Mouse (Mus musculus) CH12F3 (cell line): Measurements from ENCODE around the gene Nkx3-2.

Experiments
- in situ Hi-C: fragments of 300-500 bp; cut with MboI; formaldehyde crosslinking; loops from 2 replicates; pipeline ENCODE4 v1.14.3; 2020; ENCODE audit warnings: low sequenced_read_pairs

Gene Nkx3-2

DNA sequence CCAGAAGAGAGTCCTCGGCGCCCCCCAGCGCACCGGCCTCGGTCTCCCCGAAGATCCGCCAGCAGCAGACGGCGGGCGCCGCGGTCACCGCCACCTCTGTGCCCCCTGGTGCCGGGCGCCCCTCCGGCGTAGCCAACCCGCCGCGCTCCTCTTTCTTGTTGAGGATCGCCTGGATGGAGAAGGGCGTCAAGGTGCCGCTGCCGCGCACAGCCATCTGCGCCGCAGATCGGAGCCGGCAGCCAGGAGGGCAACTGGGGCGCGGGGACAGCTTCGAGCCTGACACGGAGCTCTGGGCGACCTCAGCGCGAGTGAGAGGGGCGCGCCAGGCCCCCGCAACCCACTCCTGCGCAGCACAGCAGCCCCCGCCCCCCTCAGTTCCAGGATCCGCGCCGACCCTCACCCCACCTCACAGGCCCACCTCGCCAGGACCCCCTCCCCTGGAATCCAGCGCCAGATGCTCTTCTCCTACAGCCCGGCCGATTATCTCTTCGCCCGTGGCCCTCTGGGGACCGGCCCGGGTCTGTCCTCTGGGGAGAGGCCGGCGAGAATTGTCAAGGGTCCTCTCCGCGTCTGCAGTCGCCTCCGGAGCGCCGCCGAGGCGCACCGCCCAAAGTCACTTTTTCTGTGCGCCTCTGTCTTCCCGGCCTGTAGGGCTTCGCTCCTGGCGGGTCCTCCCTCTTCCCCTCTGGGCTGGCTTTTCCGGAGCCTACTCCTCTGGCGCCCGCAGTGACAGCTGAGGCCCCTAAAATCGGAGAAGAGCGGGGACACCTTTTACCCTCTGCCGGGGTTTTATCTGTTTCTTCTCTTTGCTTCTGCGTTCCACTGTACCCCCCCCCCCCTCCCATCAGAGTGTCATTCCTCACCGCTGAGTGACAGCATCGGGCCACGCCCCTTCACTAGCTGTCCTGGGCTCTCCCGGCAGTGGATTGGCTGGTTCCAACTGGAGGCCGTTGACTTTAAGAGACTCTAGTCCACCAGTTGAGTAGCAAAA lies at the start of gene Nkx3-2:
TSS of gene Nkx3-2 (minus strand) at position 771 of the 991 bp plus-strand sequence.
- in situ Hi-C loops = no loop called here

DNA sequence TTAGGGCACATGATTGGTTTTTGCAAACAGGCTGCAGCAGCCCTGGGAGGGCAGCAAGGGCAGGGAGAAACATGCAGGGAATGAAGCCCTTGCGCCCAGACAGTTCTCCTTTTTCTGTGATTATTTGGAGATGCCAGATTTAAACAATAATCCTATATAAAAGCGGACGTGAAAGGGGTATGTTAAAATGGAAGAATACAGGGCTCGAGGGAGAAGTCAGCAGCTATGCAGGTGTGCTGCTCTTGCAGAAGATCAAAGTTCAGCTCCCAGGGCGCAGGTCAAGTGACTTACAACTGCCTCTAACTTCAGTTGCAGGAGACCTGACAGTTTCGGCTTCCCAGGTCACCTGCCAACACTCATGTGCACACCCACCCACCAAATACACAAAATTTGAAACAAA lies 48.2 kb upstream of the Nkx3-2 start:
- in situ Hi-C loops = no loop called here

DNA sequence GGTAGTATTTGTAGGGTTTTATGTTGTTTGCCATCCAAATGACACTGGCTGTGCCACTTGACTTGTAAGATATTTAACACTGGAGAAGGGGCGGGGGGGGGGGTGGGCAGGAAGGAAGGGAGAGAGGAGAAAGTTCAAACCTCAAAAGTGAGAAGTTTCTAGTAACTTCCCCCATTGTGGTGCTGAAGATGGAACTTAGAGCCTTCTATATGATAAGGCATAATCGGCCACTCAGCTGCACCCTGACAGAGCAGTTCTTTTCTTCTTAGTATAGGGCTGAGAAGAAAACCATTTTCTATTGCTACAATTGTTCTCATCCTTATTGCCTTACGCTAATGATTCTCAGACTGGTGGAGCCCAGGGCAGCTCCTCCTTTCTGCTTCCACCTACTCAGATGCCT lies 47.0 kb upstream of the Nkx3-2 start:
- in situ Hi-C loops = no loop called here

DNA sequence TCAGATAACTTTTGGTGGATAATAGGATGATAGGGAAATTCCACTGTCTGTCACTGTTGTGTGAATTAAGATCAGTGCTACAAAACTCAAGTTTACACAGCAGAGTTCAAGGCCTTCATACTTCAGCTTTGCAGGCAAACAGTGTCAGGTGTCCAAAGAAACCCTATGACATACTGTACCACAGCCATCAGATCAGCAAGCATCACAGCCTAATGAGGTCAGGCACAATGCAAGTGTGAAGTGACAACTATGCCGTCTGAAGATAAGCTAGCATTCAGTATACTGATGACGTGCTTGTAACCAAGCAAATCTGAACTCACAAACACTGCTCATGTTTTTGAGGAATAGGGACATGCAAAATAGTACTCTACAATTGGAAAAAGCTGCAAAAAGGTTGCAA lies 43.1 kb upstream of the Nkx3-2 start:
- in situ Hi-C loops = no loop called here

DNA sequence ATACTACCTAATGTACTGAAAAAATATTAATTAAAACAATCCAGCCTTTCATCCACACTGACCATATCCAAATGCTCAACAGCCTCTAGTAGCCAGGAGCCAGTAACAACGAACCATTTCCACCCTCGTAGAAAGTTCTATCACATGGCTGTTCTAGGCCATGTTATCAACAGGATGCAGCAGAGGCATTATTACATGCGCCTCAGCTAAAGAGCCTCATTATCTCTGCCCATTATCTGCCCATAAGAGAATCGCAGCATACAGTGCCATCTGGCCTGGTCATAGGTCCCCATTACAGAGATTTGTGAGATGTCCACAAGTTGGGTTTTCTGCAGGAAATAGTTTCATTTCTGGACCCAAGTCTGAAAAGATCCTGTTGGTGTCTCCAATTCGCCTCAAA lies 41.9 kb upstream of the Nkx3-2 start:
- in situ Hi-C loops = no loop called here

DNA sequence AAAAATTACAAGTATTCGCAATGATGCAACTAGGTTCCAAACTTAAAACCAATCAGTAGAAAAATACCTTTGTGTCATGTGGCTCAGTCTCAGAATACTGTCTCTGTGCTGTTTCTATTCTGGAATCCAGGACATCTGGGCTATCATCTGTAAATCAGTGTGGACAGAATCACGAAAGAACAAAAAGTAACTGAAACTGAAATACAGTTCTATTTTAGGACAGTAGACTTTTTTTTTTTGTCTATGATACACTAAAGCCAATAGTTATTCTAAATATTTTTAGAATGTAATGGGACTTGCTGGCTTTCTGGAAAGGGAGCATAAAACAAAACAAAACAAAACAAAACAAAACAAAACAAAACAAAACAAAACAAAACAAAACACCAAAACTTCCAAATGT lies 40.8 kb upstream of the Nkx3-2 start:
- in situ Hi-C loops = no loop called here

DNA sequence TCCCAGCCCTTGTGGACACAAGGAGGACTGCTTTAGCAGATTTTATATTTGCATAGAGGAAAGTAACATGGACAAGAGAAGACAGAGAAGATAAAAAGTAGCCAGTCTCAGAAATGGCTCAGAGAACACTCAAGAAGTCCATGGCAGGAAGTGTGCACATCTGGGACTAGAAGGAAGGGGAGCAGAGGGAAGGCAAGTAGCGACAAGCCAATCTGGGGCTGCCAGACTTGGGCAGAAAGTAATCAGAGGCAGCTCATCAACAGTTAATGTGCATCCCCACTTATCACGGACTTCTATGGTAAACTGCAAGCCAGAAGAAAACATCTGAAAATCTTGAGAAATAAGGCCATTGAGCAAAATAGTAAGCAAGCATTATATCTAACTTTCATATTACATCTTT lies 40.3 kb upstream of the Nkx3-2 start:
- in situ Hi-C loops = no loop called here

DNA sequence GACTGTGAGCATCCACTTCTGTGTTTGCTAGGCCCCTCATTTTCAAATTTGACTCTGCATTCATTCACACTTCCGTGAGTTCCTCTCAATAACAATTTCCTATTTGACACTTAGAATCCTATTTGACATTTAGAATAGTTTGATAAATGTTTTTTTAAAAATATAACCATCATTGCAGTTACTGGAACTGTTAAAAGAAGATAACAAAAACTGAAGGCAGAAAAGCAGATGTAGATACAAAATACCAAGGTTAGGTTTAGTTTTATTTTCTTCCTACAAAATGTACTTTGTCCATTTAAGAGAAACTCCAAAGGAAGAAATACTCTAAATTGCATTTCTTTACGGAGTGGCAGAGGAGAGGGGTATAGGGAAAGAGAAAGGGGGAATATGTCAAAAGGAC lies 37.3 kb upstream of the Nkx3-2 start:
- in situ Hi-C loops = no loop called here

DNA sequence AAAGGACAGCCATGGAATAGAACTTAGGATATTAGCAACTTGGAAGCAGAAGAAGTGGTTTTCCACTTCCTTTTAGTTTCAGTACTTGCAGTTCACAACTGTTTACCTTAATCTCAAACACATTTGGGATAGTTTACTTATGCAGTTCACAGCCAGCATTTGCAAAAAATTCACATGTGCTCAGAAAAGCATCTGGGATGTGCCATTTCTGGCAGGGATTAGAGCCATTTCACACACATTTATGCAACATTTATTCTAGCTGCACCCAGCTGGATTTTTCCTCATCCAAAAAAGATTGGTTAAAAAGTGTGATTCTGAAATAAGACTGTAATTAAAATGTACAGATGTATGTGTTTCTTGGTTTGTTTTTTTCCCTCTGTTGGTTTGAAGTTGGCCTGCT lies 30.1 kb upstream of the Nkx3-2 start:
- in situ Hi-C loops = no loop called here

DNA sequence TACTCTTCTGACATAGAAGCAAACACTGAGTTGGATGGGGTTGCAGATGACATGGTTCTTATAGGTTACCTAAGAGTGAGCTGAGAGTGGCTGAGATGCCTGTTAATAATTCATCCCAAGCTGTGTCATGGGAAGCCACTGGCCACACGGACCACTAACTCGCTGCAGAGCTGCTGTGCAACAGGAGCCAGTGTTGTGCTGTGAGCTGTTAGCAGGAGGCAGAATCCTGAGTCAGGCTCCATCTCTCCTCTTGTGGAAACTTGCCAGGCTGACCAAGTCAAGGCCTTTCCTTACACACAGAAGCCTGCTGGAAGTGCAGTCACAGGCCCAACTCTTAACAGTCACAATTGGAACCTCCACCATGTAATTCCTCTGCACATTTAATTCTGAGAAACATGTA lies 26.2 kb upstream of the Nkx3-2 start:
- in situ Hi-C loops = no loop called here

DNA sequence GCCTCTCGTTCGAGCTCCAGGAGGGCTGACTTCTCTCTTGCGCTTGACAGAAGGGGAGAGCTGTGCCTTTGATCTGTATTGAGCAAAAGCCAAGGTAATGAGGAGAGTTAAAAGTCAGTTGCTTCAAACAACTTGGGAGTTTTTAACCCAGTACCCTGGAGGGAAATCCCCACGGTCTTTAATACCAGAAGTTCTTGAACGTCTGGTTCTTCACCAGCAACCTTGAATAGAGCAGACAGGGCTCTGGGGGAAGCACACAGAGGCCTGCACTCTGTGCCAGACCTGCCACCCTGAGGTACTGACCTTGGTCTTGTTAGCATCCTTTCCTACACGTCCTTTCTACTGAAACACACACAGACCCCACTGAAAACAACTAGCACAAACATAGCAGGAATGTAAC lies 24.6 kb upstream of the Nkx3-2 start:
- in situ Hi-C loops = no loop called here

DNA sequence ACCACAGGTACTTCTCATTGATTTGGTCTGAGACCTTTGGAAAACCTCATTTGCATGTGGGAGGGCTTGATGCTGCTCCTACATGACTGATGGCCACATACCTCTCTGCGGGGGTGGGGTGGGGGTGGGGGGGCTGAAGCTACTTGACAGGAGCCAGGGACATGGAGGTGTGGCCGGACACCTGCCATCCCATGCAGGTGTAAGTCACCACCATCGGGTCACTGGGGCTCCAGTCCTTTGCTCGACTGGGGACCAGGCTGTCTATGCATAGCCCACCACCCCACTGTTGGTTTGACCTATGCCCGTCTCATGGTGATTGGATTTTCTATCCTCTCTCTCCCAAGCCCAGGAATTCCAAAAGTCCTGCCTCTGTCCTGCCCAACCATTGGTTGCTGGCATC lies 17.6 kb upstream of the Nkx3-2 start:
- in situ Hi-C loops = no loop called here

DNA sequence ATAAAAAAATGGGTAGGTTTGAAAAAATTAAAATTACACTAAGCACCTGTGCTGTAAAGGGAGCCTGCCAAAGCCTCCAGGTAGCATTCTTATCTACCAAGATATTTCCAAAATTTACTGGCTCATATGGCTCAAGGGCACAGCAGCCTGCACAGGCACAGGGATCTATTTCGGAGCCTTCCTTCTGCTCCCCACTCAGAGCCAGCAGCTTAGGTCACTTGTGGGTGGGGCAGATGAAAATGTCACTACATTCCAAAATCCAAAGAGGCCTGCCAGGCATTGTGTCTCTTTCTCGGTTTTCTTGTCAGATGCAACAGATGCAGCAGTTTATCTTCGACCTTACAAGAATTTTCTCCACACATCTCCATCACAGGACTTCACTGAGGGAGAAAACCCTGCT lies 15.7 kb upstream of the Nkx3-2 start:
- in situ Hi-C loops = no loop called here

DNA sequence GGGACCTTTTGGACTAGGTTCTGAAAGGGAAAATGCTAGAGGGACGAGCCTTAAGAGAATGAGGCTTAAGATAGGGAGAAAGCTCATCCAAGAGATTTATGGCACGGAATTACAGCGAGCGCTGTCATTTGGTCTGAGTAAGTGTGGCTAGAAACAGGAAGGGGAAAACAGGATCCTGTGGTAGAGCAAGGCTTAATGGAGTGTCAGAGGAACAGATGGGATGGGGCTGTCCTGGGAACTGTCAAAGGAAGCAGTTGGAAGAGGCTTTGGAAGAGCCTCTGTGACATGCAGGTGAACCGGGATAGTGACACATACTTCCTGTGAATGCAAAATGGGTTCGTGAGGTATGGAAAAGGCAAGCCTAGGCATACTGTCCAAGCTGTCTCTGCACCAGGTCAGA lies 11.4 kb upstream of the Nkx3-2 start:
- in situ Hi-C loops = no loop called here

DNA sequence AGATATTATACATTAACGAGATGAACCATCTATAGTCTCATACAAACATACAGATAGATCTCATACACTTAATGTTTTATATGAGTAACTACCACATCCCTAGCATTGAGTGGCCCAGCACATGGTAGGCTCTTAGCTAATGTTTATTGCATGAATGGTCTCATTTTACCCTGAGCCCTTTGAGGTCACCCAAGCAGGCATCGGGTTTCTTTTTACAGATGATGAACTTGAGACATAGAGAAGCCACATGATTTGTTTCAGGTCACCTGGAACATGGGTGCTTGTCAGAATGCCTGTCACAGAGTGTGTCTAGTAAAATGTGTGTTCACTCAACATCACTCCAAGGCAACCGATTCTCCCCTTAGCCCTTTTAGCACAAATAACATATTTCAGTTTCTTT lies 11.0 kb upstream of the Nkx3-2 start:
- in situ Hi-C loops = no loop called here

DNA sequence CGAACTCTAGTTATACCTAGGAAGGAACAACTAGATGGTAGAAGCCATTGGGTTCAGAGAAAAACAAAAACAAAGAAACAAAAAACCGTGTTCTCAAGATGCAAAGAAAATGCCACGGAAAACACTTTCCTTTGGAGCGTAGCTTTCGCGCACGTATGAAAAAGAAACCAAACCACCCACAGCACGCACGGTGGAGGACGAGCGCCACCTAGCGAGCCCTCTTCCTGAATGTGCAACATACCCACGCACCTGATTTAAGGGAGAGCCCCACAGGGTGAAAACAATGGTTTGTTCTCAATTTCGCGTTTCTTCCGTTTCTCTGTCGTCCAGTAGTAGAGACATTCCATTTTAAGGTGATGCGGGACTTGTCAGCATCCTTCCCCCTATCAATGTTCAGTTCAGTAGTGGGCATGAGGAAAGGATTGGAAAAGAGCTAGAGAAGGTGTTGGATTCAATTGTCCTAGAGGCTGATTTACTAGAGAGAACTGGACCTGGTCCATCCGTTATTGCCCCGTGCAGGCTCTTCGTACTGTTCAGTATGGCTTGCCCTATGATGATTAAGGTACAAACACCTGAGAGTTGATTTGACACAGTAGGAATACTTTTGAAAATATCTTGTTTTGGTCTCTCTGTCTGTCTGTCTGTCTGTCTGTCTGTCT lies 4.2 kb upstream of the Nkx3-2 start:
- in situ Hi-C loops = loop anchor here (5.0 kb wide), 1 partner anchor 646 kb away; no protein-coding TSS in a partner anchor

DNA sequence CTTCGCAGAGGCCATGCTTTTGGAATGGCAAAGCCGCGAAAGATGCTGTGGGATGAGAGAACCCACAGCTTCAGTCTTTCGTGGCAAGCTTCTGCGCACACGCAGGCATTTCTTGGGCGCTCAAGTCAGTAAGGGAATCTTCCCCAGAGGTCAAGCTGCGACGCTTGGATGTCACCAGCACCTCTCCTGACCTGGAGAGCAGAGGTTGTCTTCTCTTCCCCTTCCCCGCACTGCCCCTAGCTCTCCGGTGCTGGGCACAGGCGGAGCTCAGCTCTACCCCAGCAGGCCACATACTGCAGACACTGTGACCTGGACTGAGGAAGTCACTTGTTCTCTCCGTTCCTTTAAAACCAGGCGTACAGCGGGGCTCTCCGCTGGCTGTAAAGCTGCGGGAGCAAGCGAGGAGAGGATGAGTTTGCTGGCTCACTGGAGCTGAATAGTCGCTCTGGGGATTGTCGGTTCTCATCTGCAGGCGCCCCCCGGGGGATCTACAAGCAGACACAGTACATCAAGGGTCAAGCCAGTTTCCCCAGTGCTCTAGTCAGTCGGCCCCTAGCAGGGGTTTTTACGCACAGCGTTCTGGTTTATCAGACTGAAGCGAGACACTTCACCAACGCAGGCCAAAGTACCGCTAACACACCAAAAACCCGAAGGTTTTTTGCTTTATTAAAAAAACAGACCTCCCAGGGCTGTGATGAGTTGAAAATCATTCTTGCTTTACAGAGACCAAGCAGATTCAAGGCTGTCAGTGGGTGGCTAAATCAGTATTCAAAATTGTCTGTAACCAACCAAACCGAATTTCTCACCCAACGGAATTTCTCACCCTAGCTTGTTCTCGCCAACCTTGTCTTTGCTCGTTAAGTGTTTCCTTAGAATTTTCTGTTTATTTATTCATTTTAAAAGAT lies 3.2 kb upstream of the Nkx3-2 start:
- in situ Hi-C loops = loop anchor here (5.0 kb wide), 1 partner anchor 645 kb away; no protein-coding TSS in a partner anchor

DNA sequence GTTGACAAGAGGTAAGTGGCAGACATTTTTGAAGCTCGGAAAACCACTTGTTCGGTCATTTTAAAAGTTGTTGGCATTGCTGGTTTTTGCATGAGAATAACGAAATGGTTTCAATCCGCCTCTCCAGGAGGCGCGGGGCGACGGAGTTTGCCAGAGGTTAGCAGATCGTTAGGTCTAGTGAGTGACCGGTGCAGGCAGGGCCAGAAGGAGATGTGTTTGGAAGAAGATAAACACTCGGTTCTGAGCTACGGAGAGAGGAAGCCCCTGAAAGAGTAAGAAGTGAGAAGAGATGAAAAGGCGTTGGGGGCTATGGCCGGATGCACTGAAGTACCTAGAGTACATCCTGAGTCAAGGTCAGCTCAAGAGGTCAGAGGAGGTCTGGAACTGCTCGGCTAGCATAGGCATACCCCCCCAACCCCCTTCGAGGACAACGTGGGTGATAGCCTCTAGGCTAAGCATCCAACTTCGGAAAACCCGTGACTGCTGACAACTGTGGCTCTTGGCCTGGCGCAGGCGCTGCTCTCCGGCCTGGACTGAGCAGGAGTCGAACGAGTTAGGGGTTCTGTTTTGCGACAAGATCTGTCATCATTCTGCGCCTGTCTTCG lies 2.2 kb upstream of the Nkx3-2 start:
- in situ Hi-C loops = loop anchor here (5.0 kb wide), 1 partner anchor 644 kb away; no protein-coding TSS in a partner anchor

DNA sequence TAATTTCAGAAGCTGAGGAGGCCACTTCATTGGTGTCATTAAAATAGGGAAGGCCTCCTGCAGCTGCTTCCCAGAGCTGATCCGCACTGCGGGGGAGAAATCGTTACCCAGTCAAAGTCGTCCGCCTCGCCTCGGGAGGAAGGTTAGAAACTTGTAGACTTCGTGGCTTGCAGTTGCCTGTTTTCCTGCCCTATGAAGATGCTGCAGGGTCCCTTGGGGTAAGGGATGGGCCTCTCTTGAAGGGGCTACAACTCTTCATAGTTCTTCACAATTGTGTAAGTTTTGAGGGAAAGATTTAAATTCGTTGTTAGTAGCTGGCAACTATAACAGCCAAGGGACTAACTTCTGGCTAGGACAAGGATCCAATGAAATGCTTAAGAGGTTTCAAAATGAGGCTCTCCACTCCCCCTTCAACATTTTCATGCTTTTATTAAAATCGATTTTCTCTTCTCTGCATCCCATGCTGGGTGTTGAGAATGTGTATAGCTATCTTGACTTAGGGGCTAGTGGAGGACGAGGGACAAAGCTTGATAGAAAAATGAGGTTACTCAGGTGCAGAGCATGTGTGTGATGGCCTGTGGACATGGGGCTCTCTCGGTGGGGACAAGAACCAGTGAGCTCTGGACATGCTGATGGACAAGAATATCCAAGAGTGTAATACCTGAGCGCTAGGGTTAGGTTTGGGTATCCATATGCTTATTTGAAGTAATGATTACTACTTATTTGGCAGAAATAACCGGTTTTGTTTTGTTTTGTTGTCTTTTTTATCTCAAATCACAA lies 1.5 kb upstream of the Nkx3-2 start:
- in situ Hi-C loops = loop anchor here (5.0 kb wide), 1 partner anchor 644 kb away; no protein-coding TSS in a partner anchor
